Mouse (Mus musculus) hindbrain, postnatal 0 days (tissue): Measurements from ENCODE around the gene Ntm. TPM values are rescaled to one million over a fixed set of nuclear protein-coding genes. Genes with fewer than 3 reads are reported as not detected.

Experiments
- ATAC-seq: fragments of 200-750 bp; cut with Nextera tagmentation; 2 replicates; pipeline ENCODE4 v1.8.0; 2017; ENCODE audit warnings: mild to moderate bottlenecking, moderate TSS enrichment, moderate library complexity
- DNase-seq: peaks from one replicate; pipeline ENCODE4 v3.0.0-alpha.2; 2015; ENCODE audit warnings: low spot score
- H3K27ac ChIP-seq: fragments of 300-500 bp; sonication (generic); 2 replicates; pipeline ENCODE4 v1.5.1; 2014; ENCODE audit warnings: mild to moderate bottlenecking
- H3K27me3 ChIP-seq: fragments of 300-500 bp; sonication (generic); 2 replicates; pipeline ENCODE4 v1.6.1; 2014; ENCODE audit warnings: low read length, mixed read lengths; ENCODE audit not compliant: insufficient read depth
- H3K36me3 ChIP-seq: fragments of 300-500 bp; sonication (generic); 2 replicates; pipeline ENCODE4 v1.6.1; 2014; ENCODE audit warnings: low read length, mixed read lengths; ENCODE audit not compliant: insufficient read depth
- H3K4me1 ChIP-seq: fragments of 300-500 bp; sonication (generic); 2 replicates; pipeline ENCODE4 v1.6.1; 2014; ENCODE audit warnings: antibody characterized with exemption, low read length, mixed read lengths; ENCODE audit not compliant: insufficient read depth
- H3K4me2 ChIP-seq: fragments of 300-500 bp; sonication (generic); 2 replicates; pipeline ENCODE4 v1.6.1; 2014; ENCODE audit warnings: low read depth, mild to moderate bottlenecking, low read length, moderate library complexity, mixed read lengths
- H3K4me3 ChIP-seq: fragments of 300-500 bp; sonication (generic); 2 replicates; pipeline ENCODE4 v1.5.1; 2014; ENCODE audit warnings: low read length
- H3K9ac ChIP-seq: fragments of 300-500 bp; sonication (generic); replicated peaks from 2 replicates; pipeline ENCODE4 v1.6.1; 2014; ENCODE audit warnings: mild to moderate bottlenecking, low read length, moderate library complexity, mixed read lengths
- H3K9me3 ChIP-seq: fragments of 300-500 bp; sonication (generic); 2 replicates; pipeline ENCODE4 v1.6.1; 2016; ENCODE audit warnings: low read length, mixed read lengths
- CTCF ChIP-seq: IDR thresholded peaks from 2 replicates; pipeline ENCODE4 v1.5.1; 2016; ENCODE audit warnings: antibody characterized with exemption, control low read depth, low read depth
- WGBS: fragments of 180-500 bp; shearing (Covaris S2); extraction: QIAGEN DNeasy Blood & Tissue Kit; methylation state at CpG from one replicate; pipeline ENCODE4 v1.1.7; 2014; 5-methylcytosine and 5-hydroxymethylcytosine counted together
- polyA plus RNA-seq: library from polyadenylated mRNA; unstranded; fragments of >200 nt; fragmentation: Nextera tagmentation; extraction: Ambion mirVana; gene quantifications from 2 replicates; pipeline ENCODE4 v1.2.1, GENCODE M21; 2015
- total RNA-seq: library from RNA; depleted of rRNA; stranded (reverse); fragments of >200 nt; gene quantifications from 2 replicates; pipeline ENCODE4 v1.2.3, GENCODE M21; 2014

Gene Ntm
- total and polyA plus RNA-seq, 2 experiments from 2014 or later: 208 to 268 TPM

GRCm38 (mm10) chr9:29123828-29124227 lies 839.1 kb downstream of the Ntm start:
- DNase-seq: no peak
- H3K9me3 ChIP-seq: no peaks in the 10 kb centered on the region
- no peaks in the 10 kb centered on the region for H3K27me3 ChIP-seq
- no peak for TF ChIP-seq CTCF
- H3K4me2 ChIP-seq: no peak overlapping the region
- H3K4me3 ChIP-seq: no peak overlapping the region
- no peaks in the 10 kb centered on the region for H3K4me1 ChIP-seq
- 81% methylated on average over 2 of the region's 2 CpGs for WGBS
- ATAC-seq: no peak
- no peak overlapping the region for H3K9ac ChIP-seq
- H3K27ac ChIP-seq: no peak overlapping the region
- no peaks in the 10 kb centered on the region for H3K36me3 ChIP-seq

- H3K4me3 ChIP-seq: no peak overlapping the region
- 78% methylated on average over 2 of the region's 2 CpGs for WGBS
- H3K9ac ChIP-seq: no peak overlapping the region
- ATAC-seq: no peak
- no peaks in the 10 kb centered on the region for H3K9me3 ChIP-seq
- H3K4me2 ChIP-seq: no peak overlapping the region
- no peak overlapping the region for H3K27ac ChIP-seq
- no peaks in the 10 kb centered on the region for H3K36me3 ChIP-seq
- H3K27me3 ChIP-seq: no peaks in the 10 kb centered on the region
- H3K4me1 ChIP-seq: no peaks in the 10 kb centered on the region
- no peak for DNase-seq
- no peak for TF ChIP-seq CTCF
These were observed 845.3 kb downstream of the Ntm start for GRCm38 (mm10) chr9:29117561-29118112.

- WGBS: 41% methylated on average over 2 of the region's 2 CpGs
- no peak for ATAC-seq
- no peak for TF ChIP-seq CTCF
- H3K27ac ChIP-seq: no peak overlapping the region
- no peaks in the 10 kb centered on the region for H3K27me3 ChIP-seq
- no peak overlapping the region for H3K4me2 ChIP-seq
- no peak overlapping the region for H3K4me3 ChIP-seq
- no peaks in the 10 kb centered on the region for H3K9me3 ChIP-seq
- no peaks in the 10 kb centered on the region for H3K36me3 ChIP-seq
- no peak overlapping the region for H3K9ac ChIP-seq
- H3K4me1 ChIP-seq: no peaks in the 10 kb centered on the region
- no peak for DNase-seq
These were observed 847.6 kb downstream of the Ntm start for GRCm38 (mm10) chr9:29115337-29115736.

GRCm38 (mm10) chr9:29106771-29107170 lies 856.2 kb downstream of the Ntm start:
- no peak for DNase-seq
- Histone ChIP-seq H3K9me3 (no peaks in the 10 kb centered on the region), H3K4me2 (no peak overlapping the region), H3K9ac (no peak overlapping the region), H3K27me3 (no peaks in the 10 kb centered on the region), H3K36me3 (no peaks in the 10 kb centered on the region), H3K4me3 (no peak overlapping the region), H3K27ac (no peak overlapping the region), H3K4me1 (peaks cover 6% of the 10 kb centered on the region; the same call in 1 of the 2 replicates)
- WGBS: 43% methylated on average over 3 of the region's 3 CpGs
- TF ChIP-seq CTCF: no peak
- ATAC-seq: no peak

GRCm38 (mm10) chr9:29104442-29104841 lies 858.5 kb downstream of the Ntm start:
- TF ChIP-seq CTCF: no peak
- Histone ChIP-seq H3K4me1 (peaks cover 6% of the 10 kb centered on the region; the same call in 1 of the 2 replicates), H3K9me3 (no peaks in the 10 kb centered on the region), H3K36me3 (no peaks in the 10 kb centered on the region), H3K4me2 (no peak overlapping the region), H3K27ac (no peak overlapping the region), H3K4me3 (no peak overlapping the region), H3K9ac (no peak overlapping the region), H3K27me3 (no peaks in the 10 kb centered on the region)
- 66% methylated on average over 5 of the region's 5 CpGs for WGBS
- ATAC-seq (no peak), DNase-seq (no peak)

- H3K27me3 ChIP-seq: no peaks in the 10 kb centered on the region
- DNase-seq (peak; percentile 79), ATAC-seq (peak; percentile 87)
- H3K4me2 ChIP-seq: no peak overlapping the region
- no peaks in the 10 kb centered on the region for H3K9me3 ChIP-seq
- 27% methylated on average over 6 of the region's 6 CpGs for WGBS
- H3K36me3 ChIP-seq: no peaks in the 10 kb centered on the region
- H3K4me3 ChIP-seq: no peak overlapping the region
- H3K9ac ChIP-seq: no peak overlapping the region
- no peak overlapping the region for H3K27ac ChIP-seq
- H3K4me1 ChIP-seq: peaks cover 6% of the 10 kb centered on the region; the same call in 1 of the 2 replicates
- TF ChIP-seq CTCF: no peak
These were observed 858.9 kb downstream of the Ntm start for GRCm38 (mm10) chr9:29103993-29104392.

GRCm38 (mm10) chr9:29100624-29101023 lies 862.3 kb downstream of the Ntm start:
- DNase-seq (no peak), ATAC-seq (no peak)
- no peaks in the 10 kb centered on the region for H3K4me1 ChIP-seq
- H3K36me3 ChIP-seq: no peaks in the 10 kb centered on the region
- WGBS: 74% methylated on average over 5 of the region's 5 CpGs
- no peak overlapping the region for H3K4me2 ChIP-seq
- no peak for TF ChIP-seq CTCF
- H3K4me3 ChIP-seq: no peak overlapping the region
- no peak overlapping the region for H3K9ac ChIP-seq
- no peak overlapping the region for H3K27ac ChIP-seq
- H3K27me3 ChIP-seq: no peaks in the 10 kb centered on the region
- no peaks in the 10 kb centered on the region for H3K9me3 ChIP-seq
